Mouse (Mus musculus) adipocyte (in vitro differentiated cells): Measurements from ENCODE around the gene 1700001C19Rik.

Experiments used
- DNase-seq: peaks from one replicate; pipeline ENCODE4 v3.0.0-alpha.2; 2016; ENCODE audit warnings: low spot score

The 1700001C19Rik gene

DNA sequence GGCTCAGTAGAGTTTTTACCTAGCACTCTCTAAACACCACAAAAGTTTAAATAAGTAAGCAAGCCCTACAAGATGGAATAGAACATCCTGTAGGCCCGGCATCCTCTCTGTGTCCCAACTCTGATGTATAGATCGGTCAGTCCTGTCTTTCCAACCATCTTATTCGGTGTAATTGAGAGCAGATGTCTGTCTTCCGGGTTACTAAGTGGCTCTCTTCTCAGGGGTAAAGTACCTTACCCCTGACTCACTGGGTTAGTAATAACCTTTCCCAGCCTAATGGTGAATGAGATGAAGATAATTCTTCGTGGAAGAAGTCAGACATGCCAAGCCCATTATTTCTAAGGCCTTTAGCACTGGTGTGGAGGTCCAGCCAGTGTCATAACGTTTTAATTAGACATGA is 63.2 kb downstream of the 1700001C19Rik start:
- DNase-seq = no peak

- peak; percentile 82 for DNase-seq
These were observed 65.7 kb downstream of the 1700001C19Rik start for GRCm38 (mm10) chr17:47371451-47371850.

GRCm38 (mm10) chr17:47369087-47369443 is 68.1 kb downstream of the 1700001C19Rik start:
- no peak for DNase-seq

- DNase-seq = peak; percentile 91
These were observed 68.6 kb downstream of the 1700001C19Rik start, which contains the start of gene Mrps10 for GRCm38 (mm10) chr17:47368401-47369086. TSS of gene Mrps10 (plus strand) at chr17:47368887.
